Mouse (Mus musculus) macrophage (primary cell): ENCODE data around the gene Ubtd2. TPM values are rescaled to one million over a fixed set of nuclear protein-coding genes. Genes with fewer than 3 reads are reported as not detected.

Experiments used
- H3K27ac ChIP-seq: fragments of 350-480 bp; formaldehyde crosslinking; 2 replicates; pipeline ENCODE4 v1.9.0; 2021
- H3K36me3 ChIP-seq: fragments of 350-480 bp; formaldehyde crosslinking; 2 replicates; pipeline ENCODE4 v1.9.0; 2021; ENCODE audit errors: inconsistent target
- H3K4me3 ChIP-seq: fragments of 350-480 bp; formaldehyde crosslinking; 2 replicates; pipeline ENCODE4 v1.9.0; 2021; ENCODE audit errors: inconsistent target
- H3K79me2 ChIP-seq: fragments of 350-480 bp; formaldehyde crosslinking; 2 replicates; pipeline ENCODE4 v1.9.0; 2021; ENCODE audit errors: inconsistent target
- WGBS: methylation state at CpG from one replicate; pipeline ENCODE4 v1.1.7; 2026; ENCODE audit warnings: inconsistent platforms; ENCODE audit not compliant: missing documents; 5-methylcytosine and 5-hydroxymethylcytosine counted together
- polyA plus RNA-seq: library from polyadenylated mRNA; stranded (reverse); fragments of 250-400 nt; gene quantifications from 3 replicates; pipeline ENCODE4 v1.2.4, GENCODE M21; 2018; ENCODE audit warnings: inconsistent platforms

Ubtd2 gene
- polyA plus RNA-seq, 1 experiment from 2014 or later, result 3.9 TPM

DNA sequence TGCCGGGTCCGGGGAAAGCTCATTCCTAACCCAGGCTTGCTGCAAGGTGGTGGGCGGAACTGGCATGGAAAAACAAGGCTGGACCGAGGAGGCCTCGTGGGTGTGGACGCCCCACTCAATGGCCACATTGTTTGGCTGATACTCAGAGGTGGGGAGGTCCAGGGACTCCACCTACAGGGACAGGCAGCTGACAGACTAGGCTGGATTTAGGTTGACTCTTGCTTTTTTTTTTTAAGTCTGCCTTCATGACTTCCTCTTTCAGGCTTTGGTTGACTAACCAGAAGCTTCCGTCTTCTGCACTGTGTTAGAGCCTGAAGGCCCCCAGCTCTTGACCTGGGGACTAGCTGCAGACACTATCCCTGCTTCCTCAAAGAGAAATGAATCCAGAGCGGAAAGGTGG lies 109.9 kb downstream of the Ubtd2 start:
- Histone ChIP-seq H3K27ac (peak overlapping the region; percentile 80), H3K36me3 (no peaks in the 10 kb centered on the region), H3K4me3 (no peak overlapping the region), H3K79me2 (peaks cover 72% of the 10 kb centered on the region)
- WGBS, result 6% methylated on average over 8 of the region's 8 CpGs

DNA sequence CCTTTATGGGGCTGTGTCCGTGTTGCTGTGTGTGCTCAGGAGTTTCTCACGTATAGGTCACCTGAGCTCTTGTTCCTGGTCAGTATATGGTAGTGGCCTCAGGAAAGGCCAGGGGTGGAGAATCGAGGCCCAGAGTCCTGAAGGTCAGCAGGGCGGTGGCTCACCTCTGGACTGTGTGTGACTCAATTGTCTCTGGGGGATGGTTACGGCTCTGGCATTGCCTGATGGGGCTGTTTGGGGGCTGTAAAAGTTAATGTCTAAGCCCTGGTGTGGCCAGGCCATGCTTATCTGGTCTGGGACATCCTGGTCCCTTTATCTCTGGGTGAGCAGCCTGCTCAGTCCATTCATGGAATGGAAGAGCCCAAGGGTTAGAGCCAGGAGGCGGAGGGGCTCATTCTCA lies 111.0 kb downstream of the Ubtd2 start:
- H3K4me3 ChIP-seq, result no peak overlapping the region
- WGBS, result 95% methylated on average over 6 of the region's 6 CpGs
- H3K36me3 ChIP-seq, result no peaks in the 10 kb centered on the region
- no peak overlapping the region for H3K27ac ChIP-seq
- H3K79me2 ChIP-seq, result peaks cover 71% of the 10 kb centered on the region

Other genes starting within 250 kb of the Ubtd2 start
- gene Snrnp25, start 250.0 kb upstream of the Ubtd2 start, polyA plus RNA-seq, result 11.3 to 20.8 TPM (median 18.7 TPM) in 3 replicates
- gene Rhbdf1, start 233.1 kb upstream of the Ubtd2 start, polyA plus RNA-seq, result 1.8 to 2.5 TPM (median 2.3 TPM) in 3 replicates
- 4.6 to 9.9 TPM (median 8.8 TPM) in 3 replicates for gene Mpg, start 228.9 kb upstream of the Ubtd2 start, polyA plus RNA-seq
- gene Nprl3, start 187.7 kb upstream of the Ubtd2 start, polyA plus RNA-seq, result 7.4 to 12.0 TPM (median 10.5 TPM) in 3 replicates
- gene Hba-x, start 179.0 kb upstream of the Ubtd2 start, polyA plus RNA-seq, result not detected in 3 replicates
- gene Hba-a1, start 171.9 kb upstream of the Ubtd2 start, polyA plus RNA-seq, result not detected in 3 replicates
- not detected in 3 replicates for gene Hbq1b, start 168.4 kb upstream of the Ubtd2 start, polyA plus RNA-seq
- gene Hba-a2, start 158.9 kb upstream of the Ubtd2 start, polyA plus RNA-seq, result not detected in 3 replicates
- not detected in 3 replicates for gene Hbq1a, start 155.3 kb upstream of the Ubtd2 start, polyA plus RNA-seq
- gene Sh3pxd2b, start 107.5 kb upstream of the Ubtd2 start, polyA plus RNA-seq, result 55.4 to 66.8 TPM (median 59.7 TPM) in 3 replicates
- not detected in 3 replicates for gene Efcab9, start 76.7 kb downstream of the Ubtd2 start, polyA plus RNA-seq
- 15.5 to 19.3 TPM (median 18.5 TPM) in 3 replicates for gene Stk10, start 77.9 kb downstream of the Ubtd2 start, polyA plus RNA-seq
- gene Fbxw11, start 187.4 kb downstream of the Ubtd2 start, polyA plus RNA-seq, result 33.3 to 53.6 TPM (median 51.5 TPM) in 3 replicates